Mouse (Mus musculus) E14TG2a.4 (cell line): ENCODE results near the gene Lamtor2.

Source experiments
- CTCF ChIP-seq: conservative IDR thresholded peaks from 2 replicates; pipeline ENCODE4 v1.5.1; 2014; ENCODE audit warnings: low read length
- NANOG ChIP-seq: IDR thresholded peaks from 2 replicates; pipeline ENCODE4 v1.6.1; 2014; ENCODE audit warnings: borderline replicate concordance, low read length, mixed read lengths

- TF ChIP-seq CTCF, result peak; percentile 95
- TF ChIP-seq NANOG, result no peak
Measured at GRCm38 (mm10) chr3:88521803-88522331, 31.0 kb downstream of the Lamtor2 start.
